Mouse (Mus musculus) G1E (cell line): ENCODE data around the gene Caprin2. TPM values are rescaled to one million over a fixed set of nuclear protein-coding genes. Genes with fewer than 3 reads are reported as not detected.
"Not testable (repeated sequence)": the region's sequence is repeated elsewhere in the genome, so short reads cannot be mapped to it uniquely, and the experiment has no call there.

Experiments used
- ATAC-seq: 2 replicates; pipeline ENCODE4 v1.8.0; 2016; ENCODE audit warnings: mild to moderate bottlenecking; ENCODE audit not compliant: insufficient number of reproducible peaks, poor library complexity, low FRiP score, severe bottlenecking; ENCODE audit errors: extremely low read depth
- DNase-seq: peaks from one replicate; pipeline ENCODE4 v3.0.0; 2012; ENCODE audit warnings: low spot score
- H3K27me3 ChIP-seq: 2 replicates; pipeline ENCODE4 v1.6.1; 2012; ENCODE audit warnings: mild to moderate bottlenecking, low read length, inconsistent platforms; ENCODE audit not compliant: insufficient read depth
- H3K36me3 ChIP-seq: replicated peaks from 2 replicates; pipeline ENCODE3; 2012; ENCODE audit warnings: mild to moderate bottlenecking, inconsistent platforms
- H3K4me1 ChIP-seq: 2 replicates; pipeline ENCODE4 v1.6.1; 2012; ENCODE audit warnings: low read depth, low read length, inconsistent platforms, mixed read lengths; ENCODE audit not compliant: insufficient read depth
- H3K4me3 ChIP-seq: 2 replicates; pipeline ENCODE4 v1.5.1; 2012; ENCODE audit warnings: low read depth, mild to moderate bottlenecking, inconsistent platforms, low read length, moderate library complexity, mixed read lengths
- H3K9me3 ChIP-seq: replicated peaks from 2 replicates; pipeline ENCODE4 v1.6.1; 2012; ENCODE audit warnings: inconsistent platforms
- CTCF ChIP-seq: IDR thresholded peaks from 2 replicates; pipeline ENCODE4 v1.5.1; 2012; ENCODE audit warnings: low read depth, low read length, inconsistent platforms, mixed read lengths
- GATA1 ChIP-seq: IDR thresholded peaks from 2 replicates; pipeline ENCODE4 v1.6.1; 2012; ENCODE audit warnings: borderline replicate concordance, low read length, inconsistent platforms, mixed read lengths
- GATA2 ChIP-seq: IDR thresholded peaks from 2 replicates; pipeline ENCODE4 v1.6.1; 2012; ENCODE audit warnings: low read depth, low read length, inconsistent platforms, borderline replicate concordance
- POLR2AphosphoS5 ChIP-seq: IDR thresholded peaks from 2 replicates; pipeline ENCODE4 v1.6.1; 2012; ENCODE audit warnings: low read depth, low read length, inconsistent platforms; ENCODE audit not compliant: insufficient replicate concordance
- TAL1 ChIP-seq: conservative IDR thresholded peaks from 2 replicates; pipeline ENCODE4 v1.6.1; 2012; ENCODE audit warnings: low read depth, low read length, inconsistent platforms, mixed read lengths
- polyA plus RNA-seq: library from polyadenylated mRNA; stranded (reverse); fragments of >175 nt; gene quantifications from 2 replicates; pipeline ENCODE4 v1.2.3, GENCODE M21; 2012
- total RNA-seq, 2 experiments: library from RNA; stranded (forward) in 1 of 2; stranded (reverse) in 1 of 2; fragments of 200-1000 nt in 1 of 2; fragments of >200 nt in 1 of 2; fragmentation: Nextera tagmentation in 1 of 2; gene quantifications; 2 replicates each; pipeline ENCODE4 v1.2.3; 2014 to 2017

Caprin2 gene
- total and polyA plus RNA-seq, 3 experiments = 3.1 to 38.2 (median 22.8) TPM

DNA sequence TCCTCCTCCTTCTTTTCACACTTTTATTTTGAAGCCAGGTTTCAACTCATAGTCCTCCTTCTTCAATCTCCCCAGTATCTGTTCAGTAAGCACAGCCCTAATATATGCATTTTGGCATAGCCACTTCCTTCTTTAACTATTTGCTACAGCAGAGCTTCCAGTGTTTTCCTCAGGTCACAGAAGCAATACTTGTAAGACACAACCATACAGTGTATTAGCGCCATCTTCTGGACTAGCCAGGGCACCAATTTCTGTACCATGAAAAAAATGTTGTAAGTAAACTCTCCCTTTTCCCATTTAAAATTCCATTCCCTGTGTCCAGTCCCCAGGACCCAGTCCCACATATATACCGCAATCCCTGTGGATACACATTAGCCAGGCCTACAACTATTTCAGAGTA, 17.9 kb upstream of the Caprin2 start:
- H3K9me3 ChIP-seq = no peaks in the 10 kb centered on the region
- no peak overlapping the region for H3K4me3 ChIP-seq
- DNase-seq (no peak), ATAC-seq (peak; percentile 73)
- H3K27me3 ChIP-seq = no peaks in the 10 kb centered on the region
- no peak for TF ChIP-seq GATA1
- TF ChIP-seq POLR2AphosphoS5 = no peak
- TF ChIP-seq CTCF = no peak
- TF ChIP-seq GATA2 = no peak
- TF ChIP-seq TAL1 = no peak
- H3K4me1 ChIP-seq = peaks cover 16% of the 10 kb centered on the region
- peaks cover 4% of the 10 kb centered on the region for H3K36me3 ChIP-seq

DNA sequence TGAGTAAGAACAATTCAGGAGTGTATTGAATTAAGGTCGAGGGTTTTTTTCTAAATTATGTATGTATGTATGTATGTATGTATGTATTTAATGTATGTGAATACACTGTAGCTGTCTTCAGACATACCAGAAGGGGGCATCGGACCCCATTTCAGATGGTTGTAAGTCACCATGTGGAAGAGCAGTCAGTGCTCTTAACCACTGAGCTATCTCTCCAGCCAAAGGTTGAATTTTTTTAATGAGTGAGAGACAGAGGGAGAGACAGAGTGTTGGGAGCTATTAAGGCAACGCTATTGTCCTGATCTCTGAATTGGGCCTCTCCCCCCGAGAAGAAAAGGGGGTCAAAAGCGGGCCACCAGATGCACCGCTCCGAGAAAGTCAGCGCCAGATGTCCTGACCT, 15.9 kb upstream of the Caprin2 start:
- not testable (repeated sequence) for H3K27me3 ChIP-seq, H3K4me3 ChIP-seq, ATAC-seq, H3K36me3 ChIP-seq, DNase-seq, H3K9me3 ChIP-seq
- peaks cover 16% of the 10 kb centered on the region for H3K4me1 ChIP-seq

DNA sequence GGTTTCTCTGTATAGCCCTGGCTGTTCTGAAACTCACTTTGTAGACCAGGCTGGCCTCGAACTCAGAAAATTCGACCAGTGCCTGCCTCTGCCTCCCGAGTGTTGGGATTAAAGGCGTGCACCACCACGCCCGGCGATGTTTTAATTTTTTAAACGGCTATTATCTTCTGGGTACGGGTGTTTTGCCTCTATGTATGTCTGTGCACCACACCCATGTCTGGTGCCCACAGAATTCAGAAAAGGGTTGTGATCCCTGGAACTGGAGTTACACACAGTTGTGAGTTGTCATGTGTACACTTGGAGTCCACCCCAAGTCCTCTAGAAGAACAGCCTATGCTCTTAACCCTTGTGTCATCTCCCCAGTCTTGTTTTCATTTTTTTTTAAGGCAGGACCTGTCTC, 10.9 kb upstream of the Caprin2 start:
- ATAC-seq (no peak), DNase-seq (no peak)
- Histone ChIP-seq H3K4me3 (no peak overlapping the region), H3K9me3 (no peaks in the 10 kb centered on the region), H3K27me3 (no peaks in the 10 kb centered on the region), H3K4me1 (peaks cover 10% of the 10 kb centered on the region), H3K36me3 (no peaks in the 10 kb centered on the region)
- TF ChIP-seq TAL1 (no peak), GATA1 (no peak)

DNA sequence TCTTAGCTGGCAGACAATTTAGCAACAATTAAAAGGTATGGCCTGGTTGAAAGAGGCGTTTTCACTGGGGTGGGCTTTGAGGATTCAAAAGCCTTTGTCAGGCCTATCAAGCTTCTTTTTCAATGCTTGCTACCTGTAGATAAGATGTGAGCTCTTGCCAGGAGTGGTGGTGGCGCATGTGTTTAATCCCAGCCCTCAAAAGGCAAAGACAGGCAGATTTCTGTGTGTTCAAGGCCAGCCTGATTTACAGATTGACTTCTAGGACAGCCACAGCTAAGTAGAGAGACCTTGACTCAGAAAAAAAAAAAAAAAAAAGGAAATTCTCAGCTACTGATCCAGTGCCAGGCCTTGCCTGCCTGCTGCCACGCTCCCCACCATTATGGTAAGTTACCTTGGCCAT, 6.7 kb upstream of the Caprin2 start:
- Histone ChIP-seq H3K9me3 (no peaks in the 10 kb centered on the region), H3K36me3 (no peaks in the 10 kb centered on the region), H3K27me3 (no peaks in the 10 kb centered on the region), H3K4me1 (peaks cover 5% of the 10 kb centered on the region; the same call in 1 of the 2 replicates), H3K4me3 (no peak overlapping the region)
- DNase-seq = no peak
- TF ChIP-seq GATA2 = no peak
- no peak for TF ChIP-seq TAL1
- no peak for TF ChIP-seq CTCF
- TF ChIP-seq GATA1 = no peak
- no peak for TF ChIP-seq POLR2AphosphoS5
- ATAC-seq = peak; percentile 66

DNA sequence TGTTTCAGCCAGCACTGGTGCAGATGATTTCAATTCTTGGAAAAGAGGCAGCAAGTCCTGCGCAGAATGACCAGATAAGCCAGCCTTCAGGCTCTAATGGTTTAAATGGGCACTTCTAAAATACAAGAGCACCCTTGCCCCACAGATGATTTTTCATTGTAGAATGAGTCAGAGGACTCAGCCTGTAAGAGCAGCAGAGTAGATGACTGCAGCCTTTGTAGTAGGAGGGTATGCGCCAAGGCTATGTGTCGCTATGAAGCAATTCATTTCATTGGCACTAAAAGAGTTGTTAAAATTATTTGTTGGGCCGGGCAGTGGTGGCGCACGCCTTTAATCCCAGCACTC, 442 bp upstream of the Caprin2 start:
- no peak for ATAC-seq
- no peaks in the 10 kb centered on the region for H3K9me3 ChIP-seq
- H3K4me3 ChIP-seq = peak overlapping the region; percentile 81
- H3K27me3 ChIP-seq = no peaks in the 10 kb centered on the region
- no peak for TF ChIP-seq GATA2
- no peak for TF ChIP-seq GATA1
- no peak for TF ChIP-seq TAL1
- TF ChIP-seq POLR2AphosphoS5 = no peak
- TF ChIP-seq CTCF = no peak
- H3K4me1 ChIP-seq = peaks cover 11% of the 10 kb centered on the region
- H3K36me3 ChIP-seq = no peaks in the 10 kb centered on the region
- no peak for DNase-seq

DNA sequence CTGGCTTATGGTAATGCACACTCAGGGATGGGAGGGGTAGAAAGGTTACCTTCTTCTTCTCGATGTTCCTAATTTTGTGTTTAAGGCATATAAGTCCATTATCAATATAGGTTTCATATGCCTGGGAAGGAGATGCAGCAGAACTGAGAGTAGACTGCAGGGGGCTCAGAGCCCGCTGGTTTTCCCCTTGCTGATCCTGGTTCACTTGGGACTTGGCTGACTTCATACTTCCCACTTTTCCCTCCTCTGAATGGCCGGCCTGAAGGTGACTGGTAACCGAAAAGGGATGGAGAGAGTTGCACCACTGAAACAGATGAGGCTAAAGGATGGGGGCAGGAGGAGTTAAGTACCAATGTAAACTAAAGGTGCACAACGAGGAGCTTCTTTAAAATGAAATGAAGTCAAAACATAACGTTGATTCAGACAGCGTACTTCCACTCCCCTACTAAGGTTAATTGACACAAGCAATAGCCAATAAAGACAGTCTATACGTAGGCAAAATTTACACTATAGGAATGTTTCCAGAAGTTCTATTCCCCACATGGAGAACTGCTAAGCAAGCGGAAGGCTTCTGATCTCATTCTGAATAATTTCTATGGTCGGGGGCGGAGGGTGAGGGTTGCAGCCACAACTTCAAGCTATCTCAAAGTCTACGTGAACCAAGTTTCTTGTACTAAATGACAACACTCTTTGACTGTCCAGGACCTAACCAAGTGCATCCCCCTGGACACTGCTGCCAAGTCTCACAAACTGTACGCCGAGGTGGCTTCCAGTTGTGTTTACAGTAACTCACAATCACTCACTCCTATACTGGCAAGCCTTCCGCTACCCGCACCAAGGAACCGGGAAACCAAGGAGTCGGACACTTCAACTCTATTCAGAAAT, 907 bp downstream of the Caprin2 start:
- TF ChIP-seq POLR2AphosphoS5 = no peak
- no peak for TF ChIP-seq GATA1
- TF ChIP-seq CTCF = no peak
- no peak for TF ChIP-seq GATA2
- TF ChIP-seq TAL1 = no peak
- Histone ChIP-seq H3K36me3 (no peaks in the 10 kb centered on the region), H3K9me3 (no peaks in the 10 kb centered on the region), H3K27me3 (no peaks in the 10 kb centered on the region), H3K4me3 (peak overlapping the region; percentile 81), H3K4me1 (peaks cover 11% of the 10 kb centered on the region)
- peak; percentile 10; the same call in 1 of the 2 replicates for ATAC-seq
- peak; percentile 12 for DNase-seq

DNA sequence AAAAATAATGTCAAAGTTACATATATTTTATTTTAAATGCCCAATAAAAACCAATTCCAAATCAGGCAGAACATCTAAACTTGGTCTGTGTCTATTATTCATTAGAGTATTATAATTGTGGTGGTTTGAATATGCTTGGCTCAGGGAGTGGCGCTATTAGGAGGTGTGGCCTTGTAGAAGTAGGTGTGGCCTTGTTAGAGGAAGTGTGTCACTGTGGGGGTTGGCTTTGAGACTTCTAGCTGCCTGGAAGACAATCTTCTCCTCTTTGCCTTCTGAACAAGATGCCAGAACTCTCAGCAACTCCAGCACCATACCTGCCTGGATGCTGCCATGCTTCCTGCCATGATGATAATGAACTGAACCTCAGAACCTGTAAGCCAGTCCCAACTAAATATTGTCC, 22.1 kb downstream of the Caprin2 start:
- DNase-seq (no peak), ATAC-seq (no peak)
- Histone ChIP-seq H3K27me3 (no peaks in the 10 kb centered on the region), H3K4me1 (no peaks in the 10 kb centered on the region), H3K4me3 (no peak overlapping the region), H3K9me3 (no peaks in the 10 kb centered on the region), H3K36me3 (peaks cover 6% of the 10 kb centered on the region)
- TF ChIP-seq POLR2AphosphoS5 (no peak), TAL1 (no peak), CTCF (no peak), GATA1 (no peak), GATA2 (no peak)
